ENCODE assay signal across 8 mouse cellular contexts in the genomic region with DNA sequence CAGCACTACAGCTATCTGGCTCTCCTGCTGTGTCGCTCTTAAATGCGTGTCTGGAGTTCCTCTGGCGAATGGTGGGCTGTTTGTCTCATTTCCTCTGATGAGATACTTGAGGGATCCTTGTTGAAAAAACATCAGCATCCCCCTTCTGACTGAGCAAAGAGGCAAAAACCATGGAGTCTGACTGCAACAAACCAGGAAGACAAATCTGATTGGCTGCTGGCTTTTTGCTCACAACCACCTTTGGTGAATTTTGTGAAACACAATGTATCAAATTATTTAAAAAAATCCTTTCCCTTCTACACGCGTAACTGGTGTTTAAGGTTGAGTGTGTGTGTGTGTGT. TPM values are rescaled to one million over a fixed set of nuclear protein-coding genes. Genes with fewer than 3 reads are reported as not detected.
DNase-seq lines count a peak whose midpoint lies in the region; ATAC-seq and TF ChIP-seq lines count a peak whose summit lies in the region.

No protein-coding gene starts in this region.

- H3K4me1 ChIP-seq in heart, postnatal 0 days (ENCODE audit: control insufficient read depth, insufficient read depth) = peaks cover 10% of the 10 kb centered on the region
- peaks cover 0 to 9% of the 10 kb centered on the region in 2 experiments; a peak in 2 of 4 replicates for H3K4me1 ChIP-seq in MEL (ENCODE audit: control insufficient read depth in 1 of 2, insufficient read depth in 2 of 2, low read length in 2 of 2)
- H3K4me1 ChIP-seq in hindbrain, embryonic 14.5 days (replicated peaks; ENCODE audit: control insufficient read depth, insufficient read depth, low read length) = peaks cover 21% of the 10 kb centered on the region
- H3K4me1 ChIP-seq in midbrain, embryonic 14.5 days (ENCODE audit: control insufficient read depth, insufficient read depth, low read length) = peaks cover 11% of the 10 kb centered on the region

- no peak for TF ChIP-seq CTCF in heart, postnatal 0 days (IDR thresholded peaks at IDR 0.05; ENCODE audit: low read depth)
- no peak for TF ChIP-seq CTCF in MEL (IDR thresholded peaks at IDR 0.05 in 2 of 3, conservative IDR thresholded peaks at IDR 0.05 in 1 of 3; ENCODE audit: control insufficient read depth in 1 of 3, insufficient read depth in 1 of 3, low read depth in 2 of 3, low read length in 3 of 3, poor library complexity in 1 of 3, severe bottlenecking in 1 of 3)

- TF ChIP-seq RAD21 in MEL (IDR thresholded peaks at IDR 0.05; ENCODE audit: low read depth, low read length) = no peak

- intact Hi-C loops in heart, postnatal 25 days (cut with DNase I) = loop anchor here (1.0 kb wide), 1 partner anchor 22 kb away; no protein-coding TSS in a partner anchor

- H3K27me3 ChIP-seq in heart, postnatal 0 days (ENCODE audit: control insufficient read depth, insufficient read depth, low read length) = no peaks in the 10 kb centered on the region
- H3K27me3 ChIP-seq in MEL (ENCODE audit: control insufficient read depth in 1 of 2, insufficient read depth in 2 of 2, low read length in 2 of 2) = no peaks in the 10 kb centered on the region
- no peaks in the 10 kb centered on the region for H3K27me3 ChIP-seq in hindbrain, embryonic 14.5 days (ENCODE audit: control insufficient read depth, insufficient read depth, low read length)
- H3K27me3 ChIP-seq in midbrain, embryonic 14.5 days (ENCODE audit: control insufficient read depth, insufficient read depth, low read length) = no peaks in the 10 kb centered on the region

- peak overlapping the region; percentile 80 for H3K27ac ChIP-seq in heart, postnatal 0 days (ENCODE audit: low read depth)
- H3K27ac ChIP-seq in MEL (ENCODE audit: control insufficient read depth, low read depth, low read length) = peak overlapping the region; percentile 91
- H3K27ac ChIP-seq in hindbrain, embryonic 14.5 days = peak overlapping the region; percentile 83
- peak overlapping the region; percentile 81 for H3K27ac ChIP-seq in midbrain, embryonic 14.5 days (replicated peaks; ENCODE audit: low read depth, low read length)

- H3K4me3 ChIP-seq in heart, postnatal 0 days (ENCODE audit: low read depth, low read length) = peak overlapping the region; percentile 54
- H3K4me3 ChIP-seq in MEL (ENCODE audit: control insufficient read depth in 1 of 2, insufficient read depth in 1 of 2, low read depth in 2 of 2, low read length in 2 of 2) = peak overlapping the region; percentile 71 to 76
- H3K4me3 ChIP-seq in hindbrain, embryonic 14.5 days (replicated peaks; ENCODE audit: low read length) = peak overlapping the region; percentile 62
- H3K4me3 ChIP-seq in midbrain, embryonic 14.5 days (replicated peaks; ENCODE audit: low read depth, low read length) = peak overlapping the region; percentile 57

- no peaks in the 10 kb centered on the region for H3K9me3 ChIP-seq in heart, postnatal 0 days (replicated peaks; ENCODE audit: control insufficient read depth, low read length)
- H3K9me3 ChIP-seq in MEL (replicated peaks; ENCODE audit: insufficient read depth, low read length) = no peaks in the 10 kb centered on the region
- no peaks in the 10 kb centered on the region for H3K9me3 ChIP-seq in hindbrain, embryonic 14.5 days (ENCODE audit: control insufficient read depth, low read length)
- H3K9me3 ChIP-seq in midbrain, embryonic 14.5 days (ENCODE audit: control insufficient read depth, low read length) = no peaks in the 10 kb centered on the region

- no peaks in the 10 kb centered on the region; the same call in 1 of the 2 replicates for H3K79me2 ChIP-seq in MEL (ENCODE audit: control insufficient read depth, insufficient read depth, low read length, poor library complexity)

- no peak for DNase-seq in heart, postnatal 0 days (ENCODE audit: low spot score)
- DNase-seq in heart, postnatal 25 days (ENCODE audit: low spot score) = no peak
- DNase-seq in MEL (ENCODE audit: low read depth, low spot score) = no peak
- DNase-seq in hindbrain, embryonic 14.5 days (ENCODE audit: low spot score) = peak; percentile 65
- no peak for DNase-seq in midbrain, embryonic 14.5 days
- DNase-seq in spleen, adult 18-20 months = no peak
- DNase-seq in right cerebral cortex, adult 2 months (ENCODE audit: low spot score in 2 of 2) = no peak
- DNase-seq in cerebellum, postnatal 4 days (ENCODE audit: low spot score in 2 of 2) = no peak

- H3K36me3 ChIP-seq in heart, postnatal 0 days (replicated peaks; ENCODE audit: control insufficient read depth, insufficient read depth, low read length) = no peaks in the 10 kb centered on the region
- H3K36me3 ChIP-seq in MEL (ENCODE audit: control insufficient read depth in 1 of 2, insufficient read depth in 2 of 2, low read length in 2 of 2) = no peaks in the 10 kb centered on the region
- no peaks in the 10 kb centered on the region for H3K36me3 ChIP-seq in hindbrain, embryonic 14.5 days (replicated peaks; ENCODE audit: control insufficient read depth, insufficient read depth)
- no peaks in the 10 kb centered on the region for H3K36me3 ChIP-seq in midbrain, embryonic 14.5 days (ENCODE audit: control insufficient read depth, insufficient read depth, low read length)

- no peak for TF ChIP-seq POLR2A in MEL (IDR thresholded peaks at IDR 0.05; ENCODE audit: control insufficient read depth in 1 of 2, insufficient read depth in 1 of 2, low read depth in 1 of 2, low read length in 2 of 2, poor library complexity in 1 of 2)

- TF ChIP-seq EP300 in heart, postnatal 0 days (IDR thresholded peaks at IDR 0.05; ENCODE audit: low read depth) = no peak
- no peak for TF ChIP-seq EP300 in MEL (IDR thresholded peaks at IDR 0.05; ENCODE audit: low read depth in 1 of 2, low read length in 2 of 2)

- peak overlapping the region; percentile 88 for H3K4me2 ChIP-seq in heart, postnatal 0 days (ENCODE audit: low read depth, low read length)
- H3K4me2 ChIP-seq in hindbrain, embryonic 14.5 days (replicated peaks) = peak overlapping the region; percentile 81
- H3K4me2 ChIP-seq in midbrain, embryonic 14.5 days (ENCODE audit: low read length) = peak overlapping the region; percentile 87

- no peak; the same call in 1 of the 2 replicates for ATAC-seq in heart, postnatal 0 days (ENCODE audit: insufficient read depth, low read depth)
- no peak; the same call in 1 of the 2 replicates for ATAC-seq in hindbrain, embryonic 14.5 days (ENCODE audit: low FRiP score)
- no peak; the same call in 1 of the 2 replicates for ATAC-seq in midbrain, embryonic 14.5 days (ENCODE audit: low FRiP score, low TSS enrichment)

- 8% methylated on average over 5 of the region's 5 CpGs for WGBS in heart, postnatal 0 days
- 8% methylated on average over 5 of the region's 5 CpGs for WGBS in hindbrain, embryonic 14.5 days
- 8% methylated on average over 5 of the region's 5 CpGs for WGBS in midbrain, embryonic 14.5 days

- peak overlapping the region; percentile 46 for H3K9ac ChIP-seq in heart, postnatal 0 days (replicated peaks; ENCODE audit: low read depth, low read length)
- peak overlapping the region; percentile 74 for H3K9ac ChIP-seq in MEL (ENCODE audit: control insufficient read depth, low read depth, low read length, poor library complexity, severe bottlenecking)
- H3K9ac ChIP-seq in hindbrain, embryonic 14.5 days = peak overlapping the region; percentile 61
- peak overlapping the region; percentile 65 for H3K9ac ChIP-seq in midbrain, embryonic 14.5 days (replicated peaks; ENCODE audit: low read length)

RNA-seq across cellular contexts. Expression of gene Arsa, which starts 0.8 kb away (rescaled TPM):
- total RNA-seq in heart, postnatal 0 days (2014; rRNA removed; ENCODE audit: low replicate concordance) = 14.1 and 17.6 TPM in 2 replicates
- polyA plus RNA-seq in heart, postnatal 0 days (2015; fragmentation: Nextera tagmentation; extraction: Ambion mirVana) = 10.4 and 12.7 TPM in 2 replicates
- 10 to 100 TPM; 12.0 to 13.1 TPM for total RNA-seq in heart, postnatal 25 days (2021)
- total RNA-seq in MEL (2012; rRNA removed) = 8.4 and 9.1 TPM in 2 replicates
- 10 to 100 TPM in 1 of 2 experiments, not detected in 1; 28.1 TPM for polyA plus RNA-seq in MEL (2012; ENCODE audit: insufficient read depth in 1 of 2, insufficient read length in 2 of 2, low read depth in 1 of 2, low replicate concordance in 2 of 2, missing spikeins in 1 of 2)
- 20.7 and 22.3 TPM in 2 replicates for polyA plus RNA-seq in hindbrain, embryonic 14.5 days (2014; fragmentation: Nextera tagmentation; extraction: Ambion mirVana)
- polyA plus RNA-seq in midbrain, embryonic 14.5 days (2014; fragmentation: Nextera tagmentation; extraction: Ambion mirVana) = 16.0 and 21.7 TPM in 2 replicates

RNA-seq across cellular contexts. Expression of gene Mapk8ip2, which starts 22.7 kb away (rescaled TPM):
- 0.84 TPM in 1 of 2 replicates, not detected in the other for total RNA-seq in heart, postnatal 0 days (2014; rRNA removed; ENCODE audit: low replicate concordance)
- 0.15 and 0.23 TPM in 2 replicates for polyA plus RNA-seq in heart, postnatal 0 days (2015; fragmentation: Nextera tagmentation; extraction: Ambion mirVana)
- under 1 TPM; 0.10 to 0.11 TPM for total RNA-seq in heart, postnatal 25 days (2021)
- total RNA-seq in MEL (2012; rRNA removed) = 0.04 TPM in 1 of 2 replicates, not detected in the other
- under 1 TPM in 1 of 2 experiments, not detected in 1; 0.01 TPM for polyA plus RNA-seq in MEL (2012; ENCODE audit: insufficient read depth in 1 of 2, insufficient read length in 2 of 2, low read depth in 1 of 2, low replicate concordance in 2 of 2, missing spikeins in 1 of 2)
- polyA plus RNA-seq in hindbrain, embryonic 14.5 days (2014; fragmentation: Nextera tagmentation; extraction: Ambion mirVana) = 62.8 and 66.3 TPM in 2 replicates
- 57.6 and 61.6 TPM in 2 replicates for polyA plus RNA-seq in midbrain, embryonic 14.5 days (2014; fragmentation: Nextera tagmentation; extraction: Ambion mirVana)

RNA-seq across cellular contexts. Expression of gene Shank3, which starts 23.0 kb away (rescaled TPM):
- 17.1 and 26.5 TPM in 2 replicates for total RNA-seq in heart, postnatal 0 days (2014; rRNA removed; ENCODE audit: low replicate concordance)
- 0.81 and 1.1 TPM in 2 replicates for polyA plus RNA-seq in heart, postnatal 0 days (2015; fragmentation: Nextera tagmentation; extraction: Ambion mirVana)
- total RNA-seq in heart, postnatal 25 days (2021) = 10 to 100 TPM; 48.2 to 53.3 TPM
- total RNA-seq in MEL (2012; rRNA removed) = 7.8 and 14.2 TPM in 2 replicates
- polyA plus RNA-seq in MEL (2012; ENCODE audit: insufficient read depth in 1 of 2, insufficient read length in 2 of 2, low read depth in 1 of 2, low replicate concordance in 2 of 2, missing spikeins in 1 of 2) = 10 to 100 TPM in 1 of 2 experiments, not detected in 1; 20.3 TPM
- 8.6 and 9.6 TPM in 2 replicates for polyA plus RNA-seq in hindbrain, embryonic 14.5 days (2014; fragmentation: Nextera tagmentation; extraction: Ambion mirVana)
- 9.9 and 11.5 TPM in 2 replicates for polyA plus RNA-seq in midbrain, embryonic 14.5 days (2014; fragmentation: Nextera tagmentation; extraction: Ambion mirVana)

RNA-seq across cellular contexts. Expression of gene Chkb, which starts 46.7 kb away (rescaled TPM):
- total RNA-seq in heart, postnatal 0 days (2014; rRNA removed; ENCODE audit: low replicate concordance) = 64.5 and 78.3 TPM in 2 replicates
- polyA plus RNA-seq in heart, postnatal 0 days (2015; fragmentation: Nextera tagmentation; extraction: Ambion mirVana) = 130 and 142 TPM in 2 replicates
- total RNA-seq in heart, postnatal 25 days (2021) = 10 to 100 TPM; 40.6 to 44.9 TPM
- total RNA-seq in MEL (2012; rRNA removed) = 19.3 and 19.5 TPM in 2 replicates
- 10 to 100 TPM in 1 of 2 experiments, not detected in 1; 51.3 TPM for polyA plus RNA-seq in MEL (2012; ENCODE audit: insufficient read depth in 1 of 2, insufficient read length in 2 of 2, low read depth in 1 of 2, low replicate concordance in 2 of 2, missing spikeins in 1 of 2)
- polyA plus RNA-seq in hindbrain, embryonic 14.5 days (2014; fragmentation: Nextera tagmentation; extraction: Ambion mirVana) = 71.2 and 76.3 TPM in 2 replicates
- 76.3 and 84.0 TPM in 2 replicates for polyA plus RNA-seq in midbrain, embryonic 14.5 days (2014; fragmentation: Nextera tagmentation; extraction: Ambion mirVana)

RNA-seq across cellular contexts. Expression of gene Gm44502, which starts 46.9 kb away (rescaled TPM):
- 0.08 and 2.4 TPM in 2 replicates for total RNA-seq in heart, postnatal 0 days (2014; rRNA removed; ENCODE audit: low replicate concordance)
- polyA plus RNA-seq in heart, postnatal 0 days (2015; fragmentation: Nextera tagmentation; extraction: Ambion mirVana) = 0.80 and 0.82 TPM in 2 replicates
- 10 to 100 TPM; 14.5 to 16.4 TPM for total RNA-seq in heart, postnatal 25 days (2021)
- total RNA-seq in MEL (2012; rRNA removed) = not detected in 2 replicates
- polyA plus RNA-seq in MEL (2012; ENCODE audit: insufficient read depth in 1 of 2, insufficient read length in 2 of 2, low read depth in 1 of 2, low replicate concordance in 2 of 2, missing spikeins in 1 of 2) = not detected
- polyA plus RNA-seq in hindbrain, embryonic 14.5 days (2014; fragmentation: Nextera tagmentation; extraction: Ambion mirVana) = not detected in 2 replicates
- not detected in 2 replicates for polyA plus RNA-seq in midbrain, embryonic 14.5 days (2014; fragmentation: Nextera tagmentation; extraction: Ambion mirVana)

Comparison
In these comparisons a context has a peak if more than half of its experiments do, and no peak if none do; other contexts are left out.
1. RNA of gene Mapk8ip2, which starts 22.7 kb away (polyA plus RNA-seq): 62.8 to 66.3 TPM in hindbrain, embryonic 14.5 days and 57.6 to 61.6 TPM in midbrain, embryonic 14.5 days; 0.15 to 0.23 TPM in heart, postnatal 0 days and 0.01 TPM in MEL; every median in the first group is over 10 times any median in the second.
2. Peak in every context shown above with its lines, with median percentiles within 50 percentile points of each other: H3K27ac ChIP-seq, H3K4me2 ChIP-seq, H3K4me3 ChIP-seq and H3K9ac ChIP-seq.